Mouse (Mus musculus): ENCODE data around the gene Srpk1.

DNA sequence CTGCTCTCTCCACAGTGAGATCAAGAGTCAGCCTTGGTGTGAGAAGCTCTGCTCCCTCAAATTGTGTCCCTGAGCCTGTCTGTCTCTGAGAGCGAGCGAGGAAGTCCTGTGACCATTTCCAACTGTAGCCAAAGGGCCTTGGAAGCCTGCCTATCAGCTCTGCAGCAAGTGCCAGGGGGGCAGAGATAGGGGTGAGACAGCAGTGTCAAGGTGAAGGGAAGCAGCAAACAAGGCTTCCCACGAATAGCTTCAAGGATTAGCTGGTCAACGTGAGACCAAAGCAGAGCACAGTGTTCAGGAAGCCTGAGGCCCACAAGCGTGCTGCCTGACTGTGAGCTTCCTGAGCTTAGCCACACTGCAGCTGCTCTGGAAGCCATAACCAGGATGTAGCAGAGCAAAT, 31.0 kb downstream of the Srpk1 start:
- TF ChIP-seq POLR2A (IDR thresholded peaks at IDR 0.05; ENCODE audit: low read depth, low read length) (no peak), CTCF (IDR thresholded peaks at IDR 0.05; ENCODE audit: extremely low read depth, insufficient read length, insufficient replicate concordance, low read depth, low read length) (no peak)
